Mouse (Mus musculus) heart, embryonic 11.5 days (tissue): ENCODE data around the gene Obsl1. TPM values are rescaled to one million over a fixed set of nuclear protein-coding genes. Genes with fewer than 3 reads are reported as not detected.

Source experiments
- ATAC-seq: fragments of 200-750 bp; cut with Nextera tagmentation; replicated peaks from 2 replicates; pipeline ENCODE4 v1.8.0; 2017; ENCODE audit warnings: moderate library complexity; ENCODE audit not compliant: insufficient number of reproducible peaks, low FRiP score, low TSS enrichment
- H3K27ac ChIP-seq: fragments of 300-500 bp; sonication (generic); 2 replicates; pipeline ENCODE4 v1.5.1; 2014; ENCODE audit warnings: mild to moderate bottlenecking, low read depth, low read length
- H3K27me3 ChIP-seq: fragments of 300-500 bp; sonication (generic); 2 replicates; pipeline ENCODE4 v1.6.1; 2014; ENCODE audit warnings: mild to moderate bottlenecking, low read length, mixed read lengths; ENCODE audit not compliant: control insufficient read depth, insufficient read depth
- H3K36me3 ChIP-seq: fragments of 300-500 bp; sonication (generic); 2 replicates; pipeline ENCODE4 v1.6.1; 2014; ENCODE audit warnings: mild to moderate bottlenecking, low read length, moderate library complexity, mixed read lengths; ENCODE audit not compliant: control insufficient read depth, insufficient read depth
- H3K4me1 ChIP-seq: fragments of 300-500 bp; sonication (generic); 2 replicates; pipeline ENCODE4 v1.6.1; 2014; ENCODE audit warnings: low read length; ENCODE audit not compliant: control insufficient read depth, insufficient read depth
- H3K4me2 ChIP-seq: fragments of 300-500 bp; sonication (generic); 2 replicates; pipeline ENCODE4 v1.6.1; 2014; ENCODE audit warnings: mild to moderate bottlenecking, moderate library complexity
- H3K4me3 ChIP-seq: fragments of 300-500 bp; sonication (generic); 2 replicates; pipeline ENCODE4 v1.5.1; 2014; ENCODE audit warnings: low read depth, low read length
- H3K9ac ChIP-seq: fragments of 300-500 bp; sonication (generic); 2 replicates; pipeline ENCODE4 v1.6.1; 2014; ENCODE audit warnings: mild to moderate bottlenecking, low read depth, low read length, moderate library complexity
- H3K9me3 ChIP-seq: fragments of 300-500 bp; sonication (generic); replicated peaks from 2 replicates; pipeline ENCODE4 v1.6.1; 2016; ENCODE audit warnings: low read length; ENCODE audit not compliant: control insufficient read depth
- WGBS: fragments of 180-500 bp; shearing (Covaris S2); extraction: QIAGEN DNeasy Blood & Tissue Kit; methylation state at CpG from one replicate; pipeline ENCODE4 v1.1.7; 2014; ENCODE audit not compliant: insufficient replicate concordance; 5-methylcytosine and 5-hydroxymethylcytosine counted together
- polyA plus RNA-seq: library from polyadenylated mRNA; unstranded; fragments of >200 nt; fragmentation: Nextera tagmentation; extraction: Ambion mirVana; gene quantifications from 2 replicates; pipeline ENCODE4 v1.2.1, GENCODE M21; 2014

Obsl1 gene
- polyA plus RNA-seq, 1 experiment from 2014 or later, result 98.8 TPM

DNA sequence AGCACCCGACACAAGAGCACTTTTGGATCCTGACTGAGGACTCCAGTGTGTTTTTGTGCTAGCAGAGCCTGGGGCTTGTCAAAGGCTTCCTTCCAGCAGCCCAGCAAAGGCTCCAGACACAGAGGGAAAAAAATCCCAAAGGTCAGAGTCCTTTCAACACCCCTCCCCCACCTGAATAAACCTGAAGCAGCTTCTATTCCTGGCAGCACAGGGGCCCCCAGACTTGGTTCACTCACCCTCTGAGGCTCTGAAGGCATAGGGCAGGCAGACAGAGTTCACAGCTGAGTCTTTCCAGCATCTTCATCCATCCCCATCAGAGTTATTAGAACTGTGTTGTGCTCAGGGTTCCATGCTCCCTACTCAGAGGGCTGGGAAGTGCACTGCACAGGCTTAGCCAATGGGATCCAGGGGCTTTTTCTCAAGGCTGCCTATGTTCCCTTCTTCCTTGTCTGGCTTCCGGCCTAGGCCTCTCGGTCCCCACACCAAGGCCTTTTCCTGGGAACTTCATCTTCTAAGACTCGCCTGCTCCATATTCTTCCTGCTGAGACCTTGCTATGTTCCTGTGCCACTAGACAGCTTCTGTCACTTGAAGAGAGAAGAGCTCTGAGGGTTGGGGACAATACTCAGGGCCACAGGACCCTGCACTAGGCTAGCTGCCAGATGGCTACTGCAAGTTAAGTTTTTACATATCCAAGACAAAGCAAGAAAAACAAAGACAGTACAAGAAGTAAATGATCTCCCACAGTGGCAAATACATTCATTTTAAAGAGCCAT is 5.4 kb upstream of the Obsl1 start:
- H3K36me3 ChIP-seq, result no peaks in the 10 kb centered on the region
- no peaks in the 10 kb centered on the region for H3K9me3 ChIP-seq
- no peak overlapping the region for H3K4me3 ChIP-seq
- H3K4me1 ChIP-seq, result peaks cover 60% of the 10 kb centered on the region
- H3K27ac ChIP-seq, result peak overlapping the region; percentile 86
- H3K27me3 ChIP-seq, result no peaks in the 10 kb centered on the region
- peak overlapping the region; percentile 1; the same call in 1 of the 2 replicates for H3K9ac ChIP-seq
- 25% methylated on average over 4 of the region's 4 CpGs for WGBS
- ATAC-seq, result peak; percentile 25
- peak overlapping the region; percentile 20; the same call in 1 of the 2 replicates for H3K4me2 ChIP-seq

DNA sequence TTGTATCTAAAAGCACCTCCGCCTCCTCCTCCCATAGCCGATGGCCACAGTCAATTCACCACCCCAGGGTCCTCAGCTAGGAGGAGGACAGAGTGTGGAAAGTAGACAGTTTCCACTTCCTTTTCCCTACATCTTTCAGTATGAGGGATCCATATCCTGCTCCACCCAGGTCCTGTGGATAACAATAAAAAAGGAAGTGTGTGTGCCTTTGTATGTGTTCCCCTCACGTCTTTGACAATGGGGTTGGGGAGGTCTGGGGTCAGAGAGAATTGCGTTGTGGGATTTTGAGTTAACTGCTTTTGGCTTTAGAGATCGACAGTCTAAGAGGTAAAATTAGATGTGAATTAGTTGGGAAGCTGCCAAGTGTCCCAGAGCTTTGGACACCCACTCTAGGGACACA is 3.9 kb upstream of the Obsl1 start:
- 45% methylated on average over 5 of the region's 5 CpGs for WGBS
- H3K4me2 ChIP-seq, result no peak overlapping the region

DNA sequence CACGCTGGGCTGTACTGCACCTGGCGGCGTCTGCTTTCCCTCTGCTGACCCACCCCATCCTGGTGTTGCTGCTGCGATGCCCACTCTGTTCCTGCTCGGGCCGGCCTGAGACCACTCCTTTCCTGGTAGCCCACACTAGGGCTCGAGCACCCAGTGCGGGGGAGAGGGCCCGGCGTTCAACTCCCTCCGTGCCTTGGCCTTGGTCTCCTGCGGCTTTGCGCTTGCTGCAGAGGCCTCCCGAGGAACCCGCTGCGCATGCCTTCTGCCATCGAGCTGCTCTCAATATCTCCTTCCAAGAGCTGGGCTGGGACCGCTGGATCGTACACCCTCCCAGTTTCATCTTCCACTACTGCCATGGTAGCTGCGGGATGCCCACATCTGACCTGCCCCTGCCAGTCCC is 3.3 kb upstream of the Obsl1 start:
- no peaks in the 10 kb centered on the region for H3K9me3 ChIP-seq
- no peak for ATAC-seq
- 43% methylated on average over 20 of the region's 20 CpGs for WGBS
- no peak overlapping the region for H3K4me3 ChIP-seq
- peak overlapping the region; percentile 23; the same call in 1 of the 2 replicates for H3K9ac ChIP-seq
- peak overlapping the region; percentile 29 for H3K4me2 ChIP-seq
- peak overlapping the region; percentile 86 for H3K27ac ChIP-seq
- H3K36me3 ChIP-seq, result no peaks in the 10 kb centered on the region
- H3K4me1 ChIP-seq, result peaks cover 55% of the 10 kb centered on the region
- no peaks in the 10 kb centered on the region for H3K27me3 ChIP-seq

More for the DNA sequence above, 3.9 kb upstream of the Obsl1 start:
- Histone ChIP-seq H3K36me3 (no peaks in the 10 kb centered on the region), H3K9ac (no peak overlapping the region), H3K27me3 (no peaks in the 10 kb centered on the region), H3K9me3 (no peaks in the 10 kb centered on the region), H3K4me3 (no peak overlapping the region), H3K4me1 (peaks cover 57% of the 10 kb centered on the region), H3K27ac (peak overlapping the region; percentile 86)
- ATAC-seq, result no peak

DNA sequence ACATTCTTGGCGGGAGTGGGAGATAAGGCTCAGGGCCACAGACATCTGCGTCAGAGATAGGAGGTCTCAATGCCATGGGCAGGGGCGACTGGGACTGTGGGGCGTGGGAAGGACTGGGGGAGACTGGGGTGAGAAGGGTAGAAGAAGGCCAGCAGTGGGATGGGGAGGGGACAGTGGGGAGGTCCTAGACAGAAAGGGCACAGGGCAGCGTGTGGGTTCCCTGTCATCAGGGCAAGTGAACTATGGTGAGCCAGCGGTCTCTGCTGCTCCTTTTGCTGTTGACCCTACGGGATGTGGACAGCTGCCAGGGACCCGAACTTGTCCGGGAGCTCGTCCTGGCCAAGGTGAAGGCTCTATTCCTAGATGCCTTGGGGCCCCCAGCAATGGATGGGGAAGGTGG is 754 bp upstream of the Obsl1 start, which contains the start of gene Inha:
Gene Inha (plus strand): TSS at position 72 of the 400 bp plus-strand sequence.
- H3K9ac ChIP-seq, result peak within 1 kb of the TSS; percentile 97
- H3K4me2 ChIP-seq, result peak within 1 kb of the TSS; percentile 65
- H3K9me3 ChIP-seq, result no peaks in the 10 kb centered on the region
- H3K27ac ChIP-seq, result peak within 1 kb of the TSS; percentile 100
- no peak for ATAC-seq
- H3K4me3 ChIP-seq, result peak within 1 kb of the TSS; percentile 78
- H3K36me3 ChIP-seq, result peaks cover 12% of the 10 kb centered on the region; the same call in 1 of the 2 replicates
- no peaks in the 10 kb centered on the region for H3K27me3 ChIP-seq
- peaks cover 62% of the 10 kb centered on the region for H3K4me1 ChIP-seq
- WGBS, result 33% methylated on average over 10 of the region's 10 CpGs

DNA sequence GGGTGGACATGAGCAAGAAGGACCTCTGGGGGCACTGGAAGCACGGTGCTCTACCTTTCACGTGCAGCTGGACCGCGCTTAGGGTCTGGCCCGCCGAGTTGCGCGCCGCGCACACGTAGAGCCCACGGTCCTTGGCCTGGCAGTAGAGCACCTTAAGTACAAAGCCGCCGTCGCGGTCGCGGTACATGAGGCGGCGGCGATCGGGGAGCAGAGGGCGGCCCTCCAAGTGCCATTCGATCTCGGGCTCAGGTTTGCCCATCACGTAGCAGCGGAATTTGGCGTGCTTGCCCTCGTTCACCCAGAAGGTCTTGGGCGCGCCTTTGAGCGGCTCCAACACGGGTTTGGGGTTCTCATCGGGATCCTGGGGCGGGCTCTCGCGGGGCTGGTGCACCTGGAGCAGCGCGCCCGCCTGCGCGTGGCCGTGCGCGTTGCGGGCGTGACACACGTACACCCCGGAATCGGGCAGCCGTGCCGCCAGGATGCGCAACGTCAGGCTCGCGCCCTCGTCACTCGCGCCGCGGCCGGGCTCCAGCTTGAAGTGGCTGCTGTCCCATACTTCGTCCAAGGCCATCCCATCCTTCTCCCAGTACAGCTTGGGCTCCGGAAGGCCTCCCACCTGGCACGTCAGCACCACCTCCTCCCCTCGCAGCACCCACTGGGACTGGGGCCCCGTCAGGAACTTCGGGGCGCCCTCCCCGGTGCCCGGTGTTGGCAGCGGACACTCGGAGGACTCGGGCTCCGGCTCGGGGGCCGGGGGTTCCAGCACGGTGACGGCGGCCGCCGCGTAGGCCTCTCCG is 895 bp downstream of the Obsl1 start:
- peaks cover 24% of the 10 kb centered on the region for H3K36me3 ChIP-seq
- H3K27ac ChIP-seq, result peak overlapping the region; percentile 100
- H3K4me1 ChIP-seq, result peaks cover 45% of the 10 kb centered on the region
- under 1% methylated on average over 83 of the region's 84 CpGs for WGBS
- peak overlapping the region; percentile 97 for H3K9ac ChIP-seq
- peak overlapping the region; percentile 78 for H3K4me3 ChIP-seq
- H3K9me3 ChIP-seq, result no peaks in the 10 kb centered on the region
- peak overlapping the region; percentile 65 for H3K4me2 ChIP-seq
- ATAC-seq, result peak; percentile 12; the same call in 1 of the 2 replicates
- no peaks in the 10 kb centered on the region for H3K27me3 ChIP-seq

DNA sequence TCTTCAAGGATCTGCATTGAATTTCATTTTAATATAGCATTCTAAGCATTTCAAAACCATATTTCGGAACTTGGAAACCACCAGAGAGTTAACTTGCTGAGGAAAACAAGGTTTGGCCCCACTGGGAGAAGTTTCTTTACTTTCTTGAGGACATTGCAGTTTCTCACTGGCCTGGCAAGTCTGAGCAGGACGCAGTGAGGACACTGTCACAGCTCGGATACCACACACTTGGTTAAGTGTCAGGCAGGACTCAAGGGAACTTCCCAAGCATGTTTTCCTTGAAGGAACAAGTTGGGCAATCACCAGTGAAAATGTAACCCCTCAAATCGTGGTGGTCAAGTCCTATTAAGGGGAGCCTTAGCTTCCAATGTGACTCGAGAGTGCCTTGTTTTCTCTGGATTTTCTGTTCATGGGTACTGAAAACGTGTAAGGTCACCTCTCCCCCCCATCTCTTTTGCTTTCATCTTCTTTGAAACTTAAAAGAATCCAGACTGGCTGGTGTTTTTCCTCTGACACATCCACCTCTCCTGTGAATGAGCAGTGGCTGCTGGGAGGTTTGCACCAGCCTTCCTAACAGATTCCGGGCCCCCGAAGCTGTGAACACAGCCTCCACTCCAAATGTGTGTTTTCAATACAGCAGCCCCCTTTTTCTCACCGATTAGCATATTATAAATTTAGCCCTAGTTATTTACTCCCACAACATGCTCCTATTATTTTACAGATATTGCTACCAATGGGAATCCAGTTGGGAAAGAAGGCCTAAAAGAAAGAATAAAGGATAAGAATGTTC is 1.8 kb downstream of the Obsl1 start:
- ATAC-seq, result no peak
- WGBS, result 46% methylated on average over 9 of the region's 9 CpGs
- H3K9me3 ChIP-seq, result no peaks in the 10 kb centered on the region
- peaks cover 24% of the 10 kb centered on the region for H3K36me3 ChIP-seq
- peak overlapping the region; percentile 97 for H3K9ac ChIP-seq
- no peak overlapping the region for H3K27ac ChIP-seq
- H3K4me1 ChIP-seq, result peaks cover 36% of the 10 kb centered on the region
- peak overlapping the region; percentile 78 for H3K4me3 ChIP-seq
- no peaks in the 10 kb centered on the region for H3K27me3 ChIP-seq
- peak overlapping the region; percentile 65 for H3K4me2 ChIP-seq

DNA sequence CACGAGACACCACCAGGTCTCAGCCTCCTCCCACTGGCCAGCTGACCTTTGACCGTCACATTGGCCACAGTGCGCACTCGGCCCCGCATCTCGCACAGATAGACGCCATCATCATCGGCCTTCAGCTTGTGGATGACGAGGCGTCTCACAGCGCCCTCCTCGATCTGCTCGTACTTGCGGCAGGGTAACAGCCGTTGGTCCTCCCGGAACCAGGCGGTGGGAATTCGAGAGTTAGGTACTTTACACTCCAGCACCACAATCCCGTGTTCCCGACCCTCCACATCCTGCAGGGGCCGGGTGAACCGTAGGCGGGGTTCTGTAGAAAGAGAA is 2.6 kb downstream of the Obsl1 start:
- 52% methylated on average over 23 of the region's 23 CpGs for WGBS
- H3K27me3 ChIP-seq, result no peaks in the 10 kb centered on the region
- ATAC-seq, result no peak
- peaks cover 33% of the 10 kb centered on the region for H3K4me1 ChIP-seq
- no peak overlapping the region for H3K27ac ChIP-seq
- peak overlapping the region; percentile 78 for H3K4me3 ChIP-seq
- H3K36me3 ChIP-seq, result peaks cover 31% of the 10 kb centered on the region
- H3K9me3 ChIP-seq, result no peaks in the 10 kb centered on the region
- H3K4me2 ChIP-seq, result peak overlapping the region; percentile 65
- peak overlapping the region; percentile 54; the same call in 1 of the 2 replicates for H3K9ac ChIP-seq
